Comparison of ENCODE assay signal across 8 mouse cellular contexts in the genomic region with DNA sequence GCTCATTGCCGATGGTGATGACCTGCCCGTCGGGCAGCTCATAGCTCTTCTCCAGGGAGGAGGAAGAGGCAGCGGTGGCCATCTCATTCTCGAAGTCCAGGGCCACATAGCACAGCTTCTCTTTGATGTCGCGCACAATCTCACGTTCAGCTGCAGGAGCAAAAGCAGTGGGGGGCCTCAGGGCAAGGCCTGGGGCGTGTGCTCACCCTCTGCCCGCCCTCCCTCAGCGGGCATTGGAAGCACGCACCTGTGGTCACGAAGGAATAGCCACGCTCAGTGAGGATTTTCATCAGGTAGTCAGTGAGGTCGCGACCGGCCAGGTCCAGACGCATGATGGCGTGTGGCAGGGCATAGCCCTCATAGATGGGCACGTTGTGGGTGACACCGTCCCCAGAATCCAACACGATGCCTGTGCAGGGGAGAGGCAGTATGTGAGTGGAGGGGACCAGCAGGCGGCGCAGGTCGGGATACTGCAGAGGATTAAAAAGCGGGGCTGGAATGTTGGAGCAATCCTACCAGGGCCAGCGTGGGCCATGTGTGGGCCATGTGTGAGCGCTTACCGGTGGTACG. TPM values are rescaled to one million over a fixed set of nuclear protein-coding genes. Genes with fewer than 3 reads are reported as not detected.
DNase-seq lines count a peak whose midpoint lies in the region; ATAC-seq and TF ChIP-seq lines count a peak whose summit lies in the region.

No protein-coding gene starts in this region.

- no peaks in the 10 kb centered on the region for H3K36me3 ChIP-seq in forebrain, postnatal 0 days (ENCODE audit: insufficient read depth)
- no peaks in the 10 kb centered on the region for H3K36me3 ChIP-seq in midbrain, embryonic 10.5 days

- TF ChIP-seq CTCF in cerebellum, adult 2 months (IDR thresholded peaks at IDR 0.05; ENCODE audit: borderline replicate concordance, insufficient read depth, low read depth, low read length): peak; percentile 34; the same call in 1 of the 2 replicates
- peak; percentile 65 for TF ChIP-seq CTCF in forebrain, postnatal 0 days (IDR thresholded peaks at IDR 0.05; ENCODE audit: low read depth)

- ATAC-seq in cerebellum, adult (ENCODE audit: insufficient number of reproducible peaks, low FRiP score, low TSS enrichment): no peak
- ATAC-seq in forebrain, postnatal 0 days: peak; percentile 54

- DNase-seq in cerebellum, adult 11 months: peak; percentile 39
- DNase-seq in cerebellum, adult 2 months: peak; percentile 50 to 57
- peak; percentile 52 for DNase-seq in forebrain, postnatal 0 days
- DNase-seq in midbrain, embryonic 10.5 days (ENCODE audit: low spot score): peak; percentile 20
- DNase-seq in thymus, postnatal 10 days (ENCODE audit: low spot score in 2 of 2): no peak
- no peak for DNase-seq in lung, postnatal 10 days
- no peak for DNase-seq in thymus, postnatal 14 days

- peak overlapping the region; percentile 72 for H3K4me2 ChIP-seq in forebrain, postnatal 0 days (ENCODE audit: low read depth)

- TF ChIP-seq POLR2A in cerebellum, adult 2 months (IDR thresholded peaks at IDR 0.05; ENCODE audit: borderline replicate concordance, insufficient read depth, low read length): no peak

- peaks cover 23% of the 10 kb centered on the region for H3K4me1 ChIP-seq in cerebellum, adult 2 months (ENCODE audit: control insufficient read depth, insufficient read depth, low read length)
- H3K4me1 ChIP-seq in forebrain, postnatal 0 days (ENCODE audit: insufficient read depth): peaks cover 11% of the 10 kb centered on the region; the same call in 1 of the 2 replicates
- H3K4me1 ChIP-seq in midbrain, embryonic 10.5 days: peaks cover 19% of the 10 kb centered on the region

- H3K4me3 ChIP-seq in cerebellum, adult 2 months (replicated peaks; ENCODE audit: insufficient read depth, low read depth, low read length): peak overlapping the region; percentile 66
- peak overlapping the region; percentile 41 for H3K4me3 ChIP-seq in forebrain, postnatal 0 days (ENCODE audit: low read depth, low read length)
- H3K4me3 ChIP-seq in midbrain, embryonic 10.5 days: peak overlapping the region; percentile 55

- 27% methylated on average over 30 of the region's 30 CpGs for WGBS in cerebellum, adult 2 months
- 9% methylated on average over 30 of the region's 30 CpGs for WGBS in forebrain, postnatal 0 days
- WGBS in midbrain, embryonic 10.5 days: 11% methylated on average over 30 of the region's 30 CpGs

- peak overlapping the region; percentile 50; the same call in 1 of the 2 replicates for H3K27ac ChIP-seq in cerebellum, adult 2 months (ENCODE audit: insufficient read depth, low read length)
- H3K27ac ChIP-seq in forebrain, postnatal 0 days (ENCODE audit: low read depth, low read length): peak overlapping the region; percentile 74; the same call in 1 of the 2 replicates
- H3K27ac ChIP-seq in midbrain, embryonic 10.5 days (replicated peaks): no peak overlapping the region

- H3K27me3 ChIP-seq in cerebellum, adult 2 months (ENCODE audit: control insufficient read depth, insufficient read depth, low read length): no peaks in the 10 kb centered on the region
- peaks cover 29% of the 10 kb centered on the region for H3K27me3 ChIP-seq in forebrain, postnatal 0 days (ENCODE audit: insufficient read depth, low read length)
- peaks cover 84% of the 10 kb centered on the region for H3K27me3 ChIP-seq in midbrain, embryonic 10.5 days (ENCODE audit: low read depth, poor library complexity, severe bottlenecking)

- no peaks in the 10 kb centered on the region for H3K9me3 ChIP-seq in forebrain, postnatal 0 days (ENCODE audit: low read length)
- no peaks in the 10 kb centered on the region for H3K9me3 ChIP-seq in midbrain, embryonic 10.5 days (replicated peaks)

- peak overlapping the region; percentile 66 for H3K9ac ChIP-seq in forebrain, postnatal 0 days

RNA-seq across cellular contexts. Expression of gene Acta1, which starts 1.9 kb away (rescaled TPM):
- 5.7 and 7.3 TPM in 2 replicates for polyA plus RNA-seq in cerebellum, adult 2 months (2012; rRNA removed)
- 10.5 and 20.1 TPM in 2 replicates for total RNA-seq in forebrain, postnatal 0 days (2014; rRNA removed)
- 17.1 and 20.4 TPM in 2 replicates for polyA plus RNA-seq in forebrain, postnatal 0 days (2015; fragmentation: Nextera tagmentation; extraction: Ambion mirVana)
- polyA plus RNA-seq in midbrain, embryonic 10.5 days (2016; fragmentation: Nextera tagmentation; extraction: Ambion mirVana): 0.23 and 0.87 TPM in 2 replicates

RNA-seq across cellular contexts. Expression of gene Ccsap, which starts 32.7 kb away (rescaled TPM):
- polyA plus RNA-seq in cerebellum, adult 2 months (2012; rRNA removed): 19.6 and 23.5 TPM in 2 replicates
- total RNA-seq in forebrain, postnatal 0 days (2014; rRNA removed): 19.5 and 21.8 TPM in 2 replicates
- 10.0 and 10.6 TPM in 2 replicates for polyA plus RNA-seq in forebrain, postnatal 0 days (2015; fragmentation: Nextera tagmentation; extraction: Ambion mirVana)
- polyA plus RNA-seq in midbrain, embryonic 10.5 days (2016; fragmentation: Nextera tagmentation; extraction: Ambion mirVana): 7.8 and 8.6 TPM in 2 replicates

RNA-seq across cellular contexts. Expression of gene Nup133, which starts 56.4 kb away (rescaled TPM):
- 21.8 and 23.4 TPM in 2 replicates for polyA plus RNA-seq in cerebellum, adult 2 months (2012; rRNA removed)
- 21.9 and 31.8 TPM in 2 replicates for total RNA-seq in forebrain, postnatal 0 days (2014; rRNA removed)
- 16.4 and 17.3 TPM in 2 replicates for polyA plus RNA-seq in forebrain, postnatal 0 days (2015; fragmentation: Nextera tagmentation; extraction: Ambion mirVana)
- polyA plus RNA-seq in midbrain, embryonic 10.5 days (2016; fragmentation: Nextera tagmentation; extraction: Ambion mirVana): 54.5 and 56.1 TPM in 2 replicates

Comparison
In these comparisons a context has a peak if more than half of its experiments do, and no peak if none do; other contexts are left out.
1. DNase-seq: peak in cerebellum, adult 11 months (single experiment), cerebellum, adult 2 months (2 of 2), forebrain, postnatal 0 days (single experiment) and midbrain, embryonic 10.5 days (single experiment); none in thymus, postnatal 10 days (0 of 2), lung, postnatal 10 days (single experiment) and thymus, postnatal 14 days (single experiment).
2. Peak in every context shown above with its lines, with median percentiles within 50 percentile points of each other: H3K4me3 ChIP-seq.